Mouse (Mus musculus): ENCODE results near the gene Hivep1.

The Hivep1 gene

GRCm38 (mm10) chr13:42222401-42222800, 170.6 kb downstream of the Hivep1 start:
- no peak for DNase-seq (ENCODE audit: low read depth, low spot score)

DNA sequence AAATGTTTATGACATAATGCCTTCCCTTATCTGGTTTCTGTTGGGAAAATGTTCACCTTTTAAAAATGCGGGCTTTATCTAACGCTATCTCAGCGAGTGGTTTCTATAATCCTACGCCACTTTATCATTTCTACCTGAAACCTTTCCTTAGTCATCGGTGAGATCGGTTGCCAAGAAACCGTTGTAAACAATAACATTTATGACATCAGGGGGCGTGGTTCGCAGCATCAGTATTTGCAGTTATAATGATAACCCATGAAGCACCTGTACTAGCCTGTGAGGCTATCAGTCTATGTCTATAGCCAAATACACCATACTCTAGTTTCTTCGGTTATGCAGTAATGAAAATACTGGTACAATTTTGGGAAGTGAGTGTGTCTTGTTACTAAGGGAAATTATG, 177.0 kb downstream of the Hivep1 start:
- DNase-seq (ENCODE audit: low read depth, low spot score), result no peak

DNA sequence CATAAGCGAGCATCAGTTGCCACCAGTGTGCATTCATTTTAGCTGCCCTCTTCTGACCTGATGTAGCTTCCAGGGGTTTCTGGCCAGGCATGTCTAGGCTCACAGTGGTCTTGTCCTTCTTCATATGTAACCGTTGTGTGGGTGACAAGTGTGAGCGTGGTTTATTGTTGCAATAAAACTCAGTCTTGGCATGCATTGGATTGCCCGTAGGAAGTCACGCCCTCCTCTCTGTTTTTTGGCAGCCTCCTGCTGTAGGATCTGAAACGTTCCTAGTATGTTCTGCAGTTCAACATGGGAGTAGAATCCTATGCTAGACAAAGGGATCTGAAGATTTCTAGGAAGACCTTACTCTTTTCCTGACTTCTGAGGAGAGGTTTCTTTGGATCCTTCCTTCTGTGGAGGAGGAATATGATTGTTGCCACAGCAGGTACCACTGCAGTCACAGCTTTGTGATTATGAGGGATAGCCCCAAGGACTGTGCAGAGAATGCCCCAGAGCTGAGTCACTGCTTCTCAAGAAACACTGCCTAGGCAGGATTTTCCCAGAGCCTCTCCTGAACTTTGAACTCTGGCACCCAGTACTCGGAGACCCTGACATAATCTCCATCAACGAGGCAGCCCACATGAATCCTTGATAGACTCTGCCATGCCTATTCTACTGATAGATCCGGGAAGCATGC, 182.1 kb downstream of the Hivep1 start:
- DNase-seq (ENCODE audit: low read depth, low spot score), result no peak

DNA sequence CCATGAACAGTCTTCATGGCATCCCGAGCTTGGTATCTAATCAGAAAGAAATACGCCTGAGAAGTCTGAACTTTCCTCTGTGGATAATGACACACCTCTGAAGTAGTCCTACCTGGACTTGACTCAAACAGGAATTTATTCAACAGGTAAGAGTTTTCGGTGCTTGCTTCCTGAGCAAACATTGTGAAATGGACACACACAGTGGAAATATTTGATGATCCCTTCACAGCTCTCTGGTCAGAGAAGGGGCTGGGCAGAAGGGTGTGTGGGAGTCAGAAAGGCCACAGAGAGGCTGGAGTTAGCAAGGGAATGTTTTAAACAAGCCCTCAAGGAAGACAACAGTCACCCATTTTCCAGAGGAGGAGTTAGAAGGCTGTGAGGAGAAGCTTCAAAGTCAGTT, 186.7 kb downstream of the Hivep1 start:
- no peak for DNase-seq (ENCODE audit: low read depth, low spot score)

GRCm38 (mm10) chr13:42242131-42242530, 190.3 kb downstream of the Hivep1 start:
- no peak for DNase-seq (ENCODE audit: low read depth, low spot score)

Data from ES-CJ7 (cell line).